Mouse (Mus musculus) thymus, adult 2 months (tissue): Measurements from ENCODE around the gene Ttc13.

ENCODE experiments used
- CTCF ChIP-seq: fragments of 200-500 bp; IDR thresholded peaks from 2 replicates; pipeline ENCODE4 v1.5.1; 2012; ENCODE audit warnings: mild to moderate bottlenecking, control low read depth, low read length, moderate library complexity, borderline replicate concordance; ENCODE audit not compliant: control insufficient read depth, poor library complexity, insufficient read depth; ENCODE audit errors: extremely low read depth
- POLR2A ChIP-seq: fragments of 200-500 bp; IDR thresholded peaks from 2 replicates; pipeline ENCODE4 v1.6.1; 2012; ENCODE audit warnings: mild to moderate bottlenecking, low read length, control low read depth, moderate library complexity; ENCODE audit not compliant: control insufficient read depth, poor library complexity, insufficient read depth; ENCODE audit errors: extremely low read depth

DNA sequence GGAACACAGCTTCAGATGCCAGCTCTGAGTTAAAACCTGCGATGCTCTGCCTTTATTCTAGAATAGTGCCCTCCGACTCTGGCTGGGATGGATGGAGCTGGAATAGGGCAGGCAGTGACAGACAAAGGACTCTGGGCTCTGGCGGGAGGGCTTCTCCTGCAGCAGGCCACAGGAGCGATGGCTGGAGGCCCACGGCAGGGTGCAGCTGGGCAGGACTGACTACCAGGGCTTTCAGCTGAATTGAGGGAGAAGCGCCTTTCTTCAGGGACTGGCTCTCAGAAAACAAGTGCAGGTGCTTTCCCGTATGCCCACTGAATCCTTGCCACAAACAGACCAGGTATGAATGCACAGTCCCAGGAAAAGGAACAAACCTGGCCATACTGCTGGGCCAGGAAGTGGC is 44.7 kb downstream of the Ttc13 start:
- TF ChIP-seq CTCF (no peak), POLR2A (no peak)
